Mouse (Mus musculus) brown adipose tissue, adult 24 weeks (tissue): Measurements from ENCODE around the gene Nf2. TPM values are rescaled to one million over a fixed set of nuclear protein-coding genes. Genes with fewer than 3 reads are reported as not detected.

ENCODE experiments used
- H3K27ac ChIP-seq: fragments of 200-500 bp; replicated peaks from 2 replicates; pipeline ENCODE4 v1.5.1; 2012; ENCODE audit warnings: low read depth, mild to moderate bottlenecking, low read length
- H3K4me1 ChIP-seq: fragments of 200-500 bp; 2 replicates; pipeline ENCODE4 v1.6.1; 2012; ENCODE audit warnings: low read length, mixed read lengths; ENCODE audit not compliant: control insufficient read depth, insufficient read depth, insufficient read length
- H3K4me3 ChIP-seq: fragments of 200-500 bp; 2 replicates; pipeline ENCODE4 v1.5.1; 2012; ENCODE audit warnings: low read depth, mild to moderate bottlenecking, low read length, moderate library complexity; ENCODE audit not compliant: insufficient read depth
- polyA plus RNA-seq: library from polyadenylated mRNA; stranded (reverse); fragments of >200 nt; gene quantifications from 2 replicates; pipeline ENCODE4 v1.2.4, GENCODE M21; 2012; ENCODE audit not compliant: missing spikeins, insufficient read depth, insufficient read length

Gene Nf2
- 41.2 and 56.4 TPM in 2 replicates for polyA plus RNA-seq

DNA sequence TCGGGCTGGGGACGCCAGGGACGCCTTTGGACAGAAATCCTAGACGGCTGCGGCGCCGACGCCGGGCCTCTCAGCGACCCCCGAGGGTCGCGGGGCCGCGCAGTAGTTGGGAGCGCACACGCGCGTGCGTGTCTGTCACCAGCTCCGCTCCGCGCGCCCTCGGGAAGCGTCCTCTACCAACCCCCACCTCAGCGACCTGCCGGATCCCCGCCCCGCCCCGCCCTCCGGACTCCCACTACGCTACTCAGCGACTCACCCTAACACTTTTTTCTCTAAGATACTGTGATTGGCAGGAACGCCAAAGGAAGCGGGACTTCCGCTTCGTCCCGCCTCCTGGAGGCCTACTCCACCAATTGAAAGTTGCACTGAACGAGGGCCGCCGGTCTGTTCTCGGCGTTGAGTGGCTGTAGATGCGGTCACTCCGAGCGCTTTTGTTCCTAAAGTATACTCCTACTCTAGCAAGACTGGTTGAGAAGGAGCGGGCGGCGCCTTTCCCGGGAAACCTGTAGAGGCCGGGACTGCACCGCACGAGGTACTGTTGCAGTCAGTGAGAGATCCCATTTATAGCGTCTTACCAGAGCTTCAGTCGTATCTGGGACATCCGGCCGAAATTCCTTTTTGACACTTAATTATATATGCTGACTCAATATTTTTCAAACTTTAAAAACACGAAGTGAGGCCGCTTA is at the start of gene Nf2:
Gene Nf2, minus strand, starts transcription at position 279 of the 686 bp plus-strand sequence.
- Histone ChIP-seq H3K27ac (peak within 1 kb of the TSS; percentile 68), H3K4me1 (peaks cover 2% of the 10 kb centered on the region; the same call in 1 of the 2 replicates), H3K4me3 (peak within 1 kb of the TSS; percentile 98)

DNA sequence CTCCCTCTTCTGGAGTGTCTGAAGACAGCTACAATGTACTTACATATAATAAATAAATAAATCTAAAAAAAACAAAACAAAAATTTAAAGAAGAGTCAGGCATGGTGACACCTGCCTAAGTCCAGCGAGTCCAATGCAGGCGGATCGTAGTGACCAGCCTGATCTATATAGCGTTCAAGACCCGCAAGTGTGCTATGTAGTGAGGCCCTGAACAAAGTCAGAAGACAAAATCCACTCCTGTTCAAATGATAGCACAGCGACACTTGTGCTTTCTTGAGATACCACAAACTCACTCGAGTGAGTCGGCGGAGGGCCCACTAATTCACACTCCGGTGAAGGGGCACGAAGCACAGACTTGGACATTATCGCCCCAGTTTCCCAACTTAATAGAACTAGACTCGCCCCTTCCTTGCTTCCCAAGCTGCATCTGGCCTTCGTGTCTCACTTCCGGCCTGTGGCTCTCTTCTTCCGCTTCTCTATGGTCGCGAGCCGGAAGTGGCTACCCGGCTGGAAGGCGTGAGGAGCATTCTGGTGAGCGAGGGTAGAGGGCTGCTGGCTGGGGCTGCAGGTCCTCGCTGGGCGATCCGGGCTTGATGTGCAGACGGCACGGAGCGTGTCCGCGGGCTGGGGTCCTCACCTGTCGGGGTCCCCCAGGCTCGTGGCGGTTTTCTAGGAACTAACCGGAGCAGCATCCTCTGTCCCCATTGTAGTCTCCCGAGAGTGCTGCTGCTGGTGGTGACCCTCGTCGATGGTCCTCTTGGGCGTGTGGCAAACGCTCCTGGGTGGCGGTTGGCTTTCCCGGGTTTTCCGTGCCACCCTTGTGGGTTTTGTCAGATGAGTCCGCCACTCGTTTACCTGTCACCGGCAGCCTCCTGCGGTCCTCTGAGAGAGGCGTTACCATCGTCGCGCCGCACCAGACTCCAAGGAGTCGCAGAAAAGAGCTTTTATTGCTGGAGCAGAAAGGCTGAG is 45.8 kb upstream of the Nf2 start, which contains the start of gene Thoc5:
Gene Thoc5, plus strand, starts transcription at position 473 of the 969 bp plus-strand sequence.
- Histone ChIP-seq H3K4me1 (peaks cover 3% of the 10 kb centered on the region; the same call in 1 of the 2 replicates), H3K27ac (peak within 1 kb of the TSS; percentile 95), H3K4me3 (peak within 1 kb of the TSS; percentile 76)

DNA sequence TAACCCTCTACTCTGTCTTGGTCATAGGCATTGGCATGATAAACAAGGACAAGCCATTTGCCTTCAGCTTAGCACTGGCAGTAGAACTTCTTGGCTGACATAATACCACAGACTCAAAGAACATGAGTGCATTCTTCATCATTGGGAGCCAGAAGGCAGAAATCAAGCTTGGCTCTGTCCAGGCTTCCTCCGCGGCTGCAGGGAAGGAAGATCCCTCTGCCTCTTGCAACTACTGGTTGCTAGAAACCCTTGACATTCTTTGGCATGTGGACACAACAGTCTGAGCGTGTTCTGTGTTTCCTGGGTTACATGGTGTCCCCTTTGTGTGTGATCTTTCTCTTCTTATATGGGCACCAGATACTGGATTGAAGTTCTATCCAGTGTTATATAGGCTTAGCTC is 37.7 kb upstream of the Nf2 start:
- Histone ChIP-seq H3K4me1 (no peaks in the 10 kb centered on the region), H3K27ac (no peak overlapping the region), H3K4me3 (no peak overlapping the region)

DNA sequence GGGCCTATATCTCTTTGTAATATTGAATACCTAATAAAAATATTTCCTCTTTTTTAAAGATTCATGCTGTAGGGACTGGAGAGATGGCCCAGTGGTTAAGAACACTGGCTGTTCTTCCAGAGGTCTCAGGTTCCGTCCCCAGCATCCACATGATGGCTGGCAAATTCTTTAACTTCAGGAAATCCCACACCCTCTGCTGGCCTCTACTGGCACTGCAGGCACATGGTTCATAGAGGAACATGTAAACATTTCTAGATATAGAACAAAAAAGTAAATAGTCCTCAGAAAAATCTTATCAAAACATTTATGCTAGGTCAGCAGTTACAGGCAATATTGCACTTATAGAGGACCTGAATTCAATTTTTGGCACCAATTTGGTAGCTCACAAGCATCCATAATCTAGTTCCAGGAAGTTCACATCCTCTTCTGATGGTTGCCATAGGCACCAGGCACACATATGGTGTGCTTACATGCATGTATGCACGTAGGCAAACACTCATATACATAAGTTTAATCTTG is 36.1 kb upstream of the Nf2 start:
- no peak overlapping the region for H3K4me3 ChIP-seq
- no peak overlapping the region for H3K27ac ChIP-seq
- H3K4me1 ChIP-seq = no peaks in the 10 kb centered on the region

DNA sequence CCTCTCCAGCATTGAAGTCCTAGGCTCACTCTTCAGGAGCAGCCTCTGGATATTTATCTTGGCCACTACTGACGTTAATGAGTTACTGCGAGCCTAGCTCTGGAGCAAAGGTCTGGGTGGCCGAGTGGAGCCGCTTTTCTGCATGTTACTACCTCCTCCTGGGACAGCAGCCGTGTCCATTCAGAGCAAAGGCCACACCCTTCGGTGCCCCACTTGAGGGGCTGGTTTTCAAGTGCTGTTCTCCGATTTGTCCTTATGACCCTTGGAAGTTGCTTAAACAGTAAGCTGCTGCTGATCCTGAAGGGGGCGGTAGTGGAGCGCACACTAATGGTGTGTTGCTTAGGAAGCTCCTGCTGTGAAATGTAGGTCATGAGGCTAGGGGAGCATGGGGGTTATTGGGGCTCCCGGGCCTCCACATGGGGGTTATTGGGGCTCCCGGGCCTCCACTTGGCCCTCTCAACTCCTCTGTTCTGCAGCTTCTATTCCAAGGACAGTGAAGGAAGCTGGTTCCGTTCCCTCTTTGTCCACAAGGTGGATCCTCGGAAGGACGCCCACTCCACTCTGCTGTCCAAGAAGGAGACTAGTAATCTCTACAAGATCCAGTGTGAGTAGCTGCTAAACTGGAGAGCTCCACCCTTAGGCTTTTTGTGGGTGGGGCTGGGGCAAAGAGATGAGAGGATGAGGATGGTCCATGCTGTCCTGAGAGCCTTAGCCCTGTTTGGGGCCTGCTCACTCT is 33.7 kb upstream of the Nf2 start:
- H3K4me3 ChIP-seq = no peak overlapping the region
- H3K4me1 ChIP-seq = no peaks in the 10 kb centered on the region
- no peak overlapping the region for H3K27ac ChIP-seq

DNA sequence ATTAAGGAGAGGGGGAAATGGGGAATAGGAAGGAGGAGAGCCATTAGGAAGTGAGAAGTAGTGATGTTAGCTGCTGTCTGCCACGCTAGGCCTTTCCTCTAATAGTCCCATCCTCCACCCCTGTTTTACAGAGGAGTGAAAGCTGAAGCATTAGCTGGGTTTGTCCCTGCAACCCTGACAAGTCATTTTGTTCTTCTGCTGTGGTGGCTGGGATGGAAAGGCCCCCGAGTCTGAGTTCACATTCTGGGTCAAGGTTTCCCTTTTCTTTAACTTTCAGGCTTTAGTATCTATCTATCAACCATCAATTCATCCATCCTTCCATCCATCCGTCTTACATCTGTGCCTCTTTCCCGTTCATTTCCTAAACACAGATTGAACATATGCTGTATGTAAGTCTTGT is 31.8 kb upstream of the Nf2 start:
- Histone ChIP-seq H3K4me3 (no peak overlapping the region), H3K4me1 (no peaks in the 10 kb centered on the region), H3K27ac (no peak overlapping the region)

DNA sequence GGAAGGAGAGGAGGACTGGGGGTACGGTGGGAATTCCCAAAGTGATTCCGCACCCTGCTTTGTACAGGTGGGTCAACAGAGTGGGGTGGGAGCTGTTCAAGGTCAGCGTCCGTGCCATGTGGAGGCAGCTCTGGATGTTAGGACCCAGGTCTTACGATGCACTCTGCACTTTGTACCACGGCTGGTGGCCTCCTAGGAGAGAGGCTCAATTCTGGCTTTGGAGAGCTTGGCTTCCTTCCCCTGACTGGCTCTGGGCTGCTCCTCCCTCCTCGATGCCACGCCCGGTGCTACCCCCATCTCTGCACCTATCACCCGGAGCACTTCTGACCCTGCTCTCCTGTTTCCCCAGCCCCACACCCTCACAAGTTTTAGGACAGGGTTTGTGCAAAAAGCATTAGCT is 25.2 kb upstream of the Nf2 start:
- H3K4me1 ChIP-seq = peaks cover 8% of the 10 kb centered on the region
- no peak overlapping the region for H3K27ac ChIP-seq
- peak overlapping the region; percentile 79 for H3K4me3 ChIP-seq

DNA sequence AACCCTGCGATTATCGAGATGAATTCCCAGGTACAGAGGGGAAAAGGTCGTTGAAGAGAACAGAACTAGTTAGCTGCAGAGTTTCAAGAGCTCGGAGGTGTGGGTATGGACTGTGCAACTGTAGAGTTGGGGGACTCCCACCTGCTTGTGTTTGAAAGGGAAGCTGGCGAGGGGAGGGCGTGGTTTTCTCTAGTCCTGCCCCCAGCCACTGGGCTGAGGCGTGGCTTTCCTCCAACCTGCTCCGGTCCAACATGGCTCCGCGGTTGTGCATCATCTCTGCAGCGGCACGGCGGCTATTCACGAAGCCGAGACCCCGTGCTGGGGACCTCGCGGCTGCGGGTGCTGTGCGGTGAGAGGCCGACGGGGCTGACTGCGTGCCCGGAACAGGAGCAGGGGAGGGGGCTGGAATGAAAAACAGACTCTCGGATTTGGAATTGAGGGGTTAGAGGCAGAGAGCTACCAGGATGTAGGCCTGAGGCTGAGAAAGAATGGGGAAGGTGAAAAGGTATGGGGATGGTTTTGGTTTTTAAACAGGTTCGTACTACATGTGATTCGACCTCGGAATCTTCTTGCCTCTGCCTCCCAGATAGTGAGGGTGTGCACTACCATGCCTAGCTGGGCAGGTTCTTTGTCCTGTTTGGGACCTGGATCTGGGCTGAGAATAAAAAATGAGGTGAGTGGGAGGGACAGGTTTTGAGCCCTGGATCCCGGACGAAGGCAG is 24.6 kb upstream of the Nf2 start, which contains the start of gene Nipsnap1:
Gene Nipsnap1, plus strand, starts transcription at position 197 of the 721 bp plus-strand sequence.
- Histone ChIP-seq H3K4me1 (peaks cover 8% of the 10 kb centered on the region), H3K4me3 (peak within 1 kb of the TSS; percentile 79), H3K27ac (no peak within 1 kb of the TSS)

DNA sequence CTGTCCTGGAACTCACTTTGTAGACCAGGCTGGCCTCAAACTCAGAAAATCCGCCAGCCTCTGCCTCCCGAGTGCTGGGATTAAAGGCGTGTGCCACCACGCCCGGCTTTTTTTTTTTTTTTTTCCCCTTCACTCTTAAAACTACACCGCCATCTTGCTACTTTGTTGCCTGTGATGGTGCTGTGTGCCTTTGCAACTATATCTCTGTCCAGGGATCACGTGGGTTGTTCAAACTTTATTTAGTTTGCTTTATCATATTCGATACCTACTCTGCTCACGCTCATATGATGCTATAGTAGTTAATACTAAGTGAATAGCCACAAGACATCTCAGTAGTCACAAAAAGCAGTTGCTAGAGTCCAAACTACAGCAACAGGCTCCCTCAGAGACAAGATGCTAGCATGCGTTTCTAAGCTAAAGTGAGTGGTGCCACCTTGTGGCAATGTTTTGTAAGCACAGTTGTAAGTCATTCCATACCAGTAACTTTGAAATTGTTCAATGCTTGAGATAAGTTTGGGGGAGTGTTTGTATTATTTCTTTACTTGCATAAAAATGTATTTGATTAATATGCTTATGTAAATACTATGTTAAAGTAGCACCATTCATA is 16.4 kb upstream of the Nf2 start:
- Histone ChIP-seq H3K27ac (no peak overlapping the region), H3K4me3 (no peak overlapping the region), H3K4me1 (no peaks in the 10 kb centered on the region)

DNA sequence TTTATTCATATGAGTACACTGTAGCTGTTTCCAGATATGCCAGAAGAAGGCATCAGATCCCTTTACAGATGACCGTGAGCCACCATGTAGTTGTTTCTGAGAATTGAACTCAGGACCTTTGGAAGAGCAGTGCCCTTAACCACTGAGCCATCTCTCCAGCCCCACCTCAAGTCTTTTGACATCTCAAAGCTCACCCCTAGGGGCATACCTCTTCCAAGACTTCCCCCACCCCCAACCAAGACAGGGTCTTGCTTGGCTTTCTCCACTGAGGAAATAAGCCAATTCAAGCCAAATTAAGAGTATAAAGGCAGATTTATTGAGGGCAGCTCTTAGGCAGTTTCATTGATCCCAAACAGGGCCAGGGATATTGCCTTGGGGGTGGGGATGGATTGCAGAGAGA is 13.4 kb upstream of the Nf2 start:
- H3K4me1 ChIP-seq = no peaks in the 10 kb centered on the region

DNA sequence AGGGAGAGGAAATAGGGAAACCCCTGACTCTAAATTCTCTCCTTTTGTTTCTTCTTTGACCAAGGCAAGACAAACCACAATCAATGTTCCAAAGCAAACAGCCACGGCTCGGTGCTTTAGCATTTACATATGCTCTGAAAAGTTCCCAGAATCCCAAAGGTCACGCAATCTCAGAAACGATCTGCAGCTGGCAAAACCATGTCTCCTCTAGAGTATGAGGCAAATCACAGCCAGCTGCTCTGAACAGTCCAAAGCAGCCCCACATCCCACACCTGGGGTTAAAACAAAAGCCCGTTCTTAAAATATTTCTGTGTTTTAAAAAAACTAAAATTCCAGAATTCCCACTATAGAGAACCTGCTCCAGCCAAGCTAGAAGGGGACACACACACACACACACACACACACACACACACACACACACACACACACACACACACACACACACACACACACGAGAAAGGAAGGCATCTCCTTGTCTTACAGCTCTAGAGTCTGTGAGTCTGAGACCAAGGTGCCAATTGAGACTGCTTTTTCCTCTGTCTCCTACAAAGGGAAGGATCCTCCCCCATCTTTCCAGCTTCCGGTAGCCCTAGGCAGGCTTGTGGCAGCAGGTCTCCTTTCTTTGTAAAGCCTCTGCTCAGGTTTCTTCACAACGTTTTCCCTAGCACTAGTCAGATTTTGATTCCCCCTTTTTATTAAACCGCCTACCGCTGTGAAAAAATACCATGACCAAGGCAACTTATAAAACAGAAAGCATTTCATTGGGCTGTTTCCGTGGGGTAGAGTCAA is 12.7 kb upstream of the Nf2 start:
- Histone ChIP-seq H3K4me1 (no peaks in the 10 kb centered on the region), H3K27ac (no peak overlapping the region), H3K4me3 (no peak overlapping the region)

More for the DNA sequence above, 13.4 kb upstream of the Nf2 start:
- H3K27ac ChIP-seq = no peak overlapping the region
- H3K4me3 ChIP-seq = no peak overlapping the region

DNA sequence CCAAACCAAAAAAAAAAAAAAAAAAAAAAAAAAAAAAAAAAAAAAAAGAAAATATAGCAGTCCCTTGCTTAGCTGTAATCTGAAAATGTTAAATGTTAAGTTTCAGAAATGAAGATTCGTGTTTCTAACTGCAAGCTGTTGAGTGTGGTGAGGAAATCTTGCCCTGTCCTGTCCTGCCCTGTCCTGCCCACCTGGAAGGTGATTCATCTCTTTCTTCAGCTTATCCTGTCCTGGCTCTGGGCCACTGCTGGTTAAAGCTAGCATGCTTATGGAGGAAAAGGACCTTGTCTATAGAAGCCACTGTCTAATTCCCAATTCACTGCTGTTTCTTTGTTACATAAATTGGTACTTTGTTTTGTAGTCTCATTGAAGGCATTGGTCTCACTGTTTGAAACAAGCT is 11.7 kb upstream of the Nf2 start:
- no peaks in the 10 kb centered on the region for H3K4me1 ChIP-seq
- H3K27ac ChIP-seq = no peak overlapping the region

DNA sequence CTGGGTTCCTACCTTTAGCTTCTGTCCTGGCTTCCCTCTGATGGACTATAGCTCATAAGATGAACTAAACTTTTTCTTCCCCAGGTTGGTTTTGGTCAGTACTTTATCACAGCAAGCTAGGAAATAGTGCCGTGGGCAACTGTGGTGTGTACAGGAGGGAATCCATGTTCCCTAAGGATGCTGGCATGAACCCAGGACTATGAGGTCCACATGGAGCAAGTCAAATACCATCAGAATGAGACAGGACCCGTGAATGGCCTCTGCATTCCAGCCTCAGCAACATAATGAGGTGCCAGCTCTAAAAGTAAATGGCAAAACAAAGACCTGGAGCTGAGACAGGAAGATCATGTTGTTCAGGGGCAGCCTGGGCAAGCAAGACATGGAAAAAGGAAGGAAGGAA is 9.1 kb upstream of the Nf2 start:
- Histone ChIP-seq H3K4me3 (no peak overlapping the region), H3K27ac (no peak overlapping the region), H3K4me1 (no peaks in the 10 kb centered on the region)

More for the DNA sequence above, 11.7 kb upstream of the Nf2 start:
- no peak overlapping the region for H3K4me3 ChIP-seq
